Mouse (Mus musculus): ENCODE results near the gene Ubac1. TPM values are rescaled to one million over a fixed set of nuclear protein-coding genes. Genes with fewer than 3 reads are reported as not detected.

Ubac1 gene
- polyA plus RNA-seq, 1 experiment from 2014 or later, result 144 TPM

DNA sequence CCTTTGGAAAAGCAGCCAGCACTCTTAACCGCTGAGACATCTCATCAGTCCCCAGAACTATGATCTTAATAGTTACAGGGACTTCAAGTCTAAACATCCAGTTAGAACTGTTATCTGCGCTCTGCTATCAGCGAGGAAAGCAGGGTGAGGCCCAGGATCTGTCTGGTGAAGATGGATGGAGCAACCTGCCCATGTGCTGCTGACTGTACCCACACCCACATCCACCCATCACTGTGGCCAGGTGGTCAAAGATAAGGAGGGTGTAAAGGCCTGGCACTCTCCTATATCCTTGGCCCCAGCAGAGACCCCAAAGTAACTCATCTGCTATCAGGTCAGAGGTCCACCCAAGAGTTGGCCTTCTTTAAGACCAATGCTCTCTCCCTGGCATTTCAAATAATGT is 7.9 kb downstream of the Ubac1 start:
- ATAC-seq, result no peak
- no peaks in the 10 kb centered on the region for H3K27me3 ChIP-seq (ENCODE audit: control insufficient read depth, insufficient read depth, low read depth, low read length)
- H3K4me2 ChIP-seq (ENCODE audit: low read length), result no peak overlapping the region
- H3K9ac ChIP-seq (ENCODE audit: low read depth, low read length), result no peak overlapping the region
- no peak overlapping the region for H3K27ac ChIP-seq (ENCODE audit: low read length)
- H3K9me3 ChIP-seq (replicated peaks; ENCODE audit: control insufficient read depth, low read length, poor library complexity, severe bottlenecking), result no peaks in the 10 kb centered on the region
- no peak overlapping the region for H3K4me3 ChIP-seq (ENCODE audit: low read depth, low read length)
- H3K4me1 ChIP-seq (ENCODE audit: control insufficient read depth, insufficient read depth, low read length), result peaks cover 8% of the 10 kb centered on the region
- H3K36me3 ChIP-seq (ENCODE audit: control insufficient read depth, insufficient read depth, low read length), result peaks cover 29% of the 10 kb centered on the region
- WGBS, result 99% methylated on average over 3 of the region's 3 CpGs

DNA sequence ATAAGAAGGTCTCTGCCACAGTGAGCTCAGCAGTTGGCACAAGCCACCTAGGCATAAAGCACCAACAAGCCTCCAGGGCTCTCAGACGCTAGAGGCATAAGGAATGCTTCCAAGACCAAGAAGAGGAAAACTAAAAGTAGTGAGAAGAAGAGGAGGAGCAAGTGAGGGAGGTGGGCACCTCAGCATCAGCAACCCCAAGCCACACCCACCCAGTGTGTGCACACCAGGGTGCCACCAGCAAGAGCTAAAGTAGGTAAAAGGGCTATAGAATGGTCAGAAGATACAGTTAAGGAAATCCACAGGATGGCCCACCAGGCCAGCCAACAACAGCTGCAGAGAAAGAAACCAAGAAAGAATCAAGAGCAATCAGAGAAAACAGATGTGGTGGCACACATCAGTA is 10.1 kb downstream of the Ubac1 start:
- ATAC-seq, result no peak
- Histone ChIP-seq H3K4me2 (ENCODE audit: low read length) (no peak overlapping the region), H3K36me3 (ENCODE audit: control insufficient read depth, insufficient read depth, low read length) (peaks cover 35% of the 10 kb centered on the region), H3K4me1 (ENCODE audit: control insufficient read depth, insufficient read depth, low read length) (no peaks in the 10 kb centered on the region), H3K9ac (ENCODE audit: low read depth, low read length) (no peak overlapping the region), H3K9me3 (replicated peaks; ENCODE audit: control insufficient read depth, low read length, poor library complexity, severe bottlenecking) (no peaks in the 10 kb centered on the region), H3K4me3 (ENCODE audit: low read depth, low read length) (no peak overlapping the region), H3K27ac (ENCODE audit: low read length) (no peak overlapping the region), H3K27me3 (ENCODE audit: control insufficient read depth, insufficient read depth, low read depth, low read length) (no peaks in the 10 kb centered on the region)
- 78% methylated on average over 1 of the region's 1 CpGs for WGBS

DNA sequence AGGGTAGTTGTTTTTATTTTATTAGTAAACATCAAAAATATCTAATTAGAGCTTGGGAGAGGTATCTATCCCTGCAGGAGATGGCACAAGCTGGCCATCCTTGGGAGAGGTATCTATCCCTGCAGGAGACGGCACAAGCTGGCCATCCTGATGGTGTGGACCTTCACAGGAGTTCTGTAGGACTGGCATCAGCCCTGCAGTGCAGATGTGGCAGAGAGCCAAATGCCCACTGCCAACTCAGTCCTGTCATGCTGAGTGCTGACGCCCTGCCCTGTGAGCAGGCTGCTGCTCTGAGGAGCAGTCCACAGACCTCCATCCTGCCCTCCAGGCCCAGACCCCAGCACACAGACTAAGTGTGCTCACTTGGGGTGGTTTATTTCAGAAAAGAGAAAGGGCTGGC is 19.5 kb downstream of the Ubac1 start:
- Histone ChIP-seq H3K4me1 (ENCODE audit: control insufficient read depth, insufficient read depth, low read length) (no peaks in the 10 kb centered on the region), H3K36me3 (ENCODE audit: control insufficient read depth, insufficient read depth, low read length) (peaks cover 31% of the 10 kb centered on the region), H3K4me2 (ENCODE audit: low read length) (no peak overlapping the region), H3K9ac (ENCODE audit: low read depth, low read length) (no peak overlapping the region), H3K9me3 (replicated peaks; ENCODE audit: control insufficient read depth, low read length, poor library complexity, severe bottlenecking) (no peaks in the 10 kb centered on the region), H3K27ac (ENCODE audit: low read length) (no peak overlapping the region), H3K4me3 (ENCODE audit: low read depth, low read length) (no peak overlapping the region), H3K27me3 (ENCODE audit: control insufficient read depth, insufficient read depth, low read depth, low read length) (no peaks in the 10 kb centered on the region)
- 71% methylated on average over 2 of the region's 2 CpGs for WGBS
- ATAC-seq, result no peak

DNA sequence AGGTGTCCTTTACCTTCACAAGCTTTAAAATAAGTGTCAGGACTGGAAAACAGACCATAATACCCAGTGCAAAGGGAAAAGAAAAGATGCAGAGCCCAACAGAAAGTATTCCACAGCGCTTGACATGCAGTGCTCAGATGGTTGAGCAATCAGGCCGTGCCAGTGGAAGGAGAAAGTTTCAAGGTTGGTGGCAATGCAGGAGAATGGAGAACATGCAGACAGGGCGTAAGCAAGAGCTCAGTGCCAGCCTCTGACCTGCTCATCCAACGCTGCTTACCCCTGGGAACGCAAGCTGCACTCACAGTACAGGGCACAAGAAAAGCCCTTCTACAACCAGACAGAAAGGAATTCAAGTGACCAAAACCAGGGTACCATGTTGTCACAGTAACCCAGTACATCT is 20.4 kb downstream of the Ubac1 start:
- Histone ChIP-seq H3K27me3 (ENCODE audit: control insufficient read depth, insufficient read depth, low read depth, low read length) (no peaks in the 10 kb centered on the region), H3K4me1 (ENCODE audit: control insufficient read depth, insufficient read depth, low read length) (no peaks in the 10 kb centered on the region), H3K9ac (ENCODE audit: low read depth, low read length) (no peak overlapping the region), H3K4me2 (ENCODE audit: low read length) (no peak overlapping the region), H3K36me3 (ENCODE audit: control insufficient read depth, insufficient read depth, low read length) (peaks cover 31% of the 10 kb centered on the region), H3K9me3 (replicated peaks; ENCODE audit: control insufficient read depth, low read length, poor library complexity, severe bottlenecking) (no peaks in the 10 kb centered on the region), H3K4me3 (ENCODE audit: low read depth, low read length) (no peak overlapping the region), H3K27ac (ENCODE audit: low read length) (no peak overlapping the region)
- 90% methylated on average over 5 of the region's 5 CpGs for WGBS
- ATAC-seq, result no peak

GRCm38 (mm10) chr2:25997716-25998115 is 23.8 kb downstream of the Ubac1 start:
- Histone ChIP-seq H3K9me3 (replicated peaks; ENCODE audit: control insufficient read depth, low read length, poor library complexity, severe bottlenecking) (no peaks in the 10 kb centered on the region), H3K27ac (ENCODE audit: low read length) (no peak overlapping the region), H3K9ac (ENCODE audit: low read depth, low read length) (no peak overlapping the region), H3K4me1 (ENCODE audit: control insufficient read depth, insufficient read depth, low read length) (no peaks in the 10 kb centered on the region), H3K36me3 (ENCODE audit: control insufficient read depth, insufficient read depth, low read length) (peaks cover 23% of the 10 kb centered on the region), H3K4me3 (ENCODE audit: low read depth, low read length) (no peak overlapping the region), H3K4me2 (ENCODE audit: low read length) (no peak overlapping the region), H3K27me3 (ENCODE audit: control insufficient read depth, insufficient read depth, low read depth, low read length) (no peaks in the 10 kb centered on the region)
- WGBS, result 94% methylated on average over 3 of the region's 3 CpGs
- no peak for ATAC-seq

- Histone ChIP-seq H3K36me3 (ENCODE audit: control insufficient read depth, insufficient read depth, low read length) (peaks cover 16% of the 10 kb centered on the region), H3K4me1 (ENCODE audit: control insufficient read depth, insufficient read depth, low read length) (no peaks in the 10 kb centered on the region), H3K9ac (ENCODE audit: low read depth, low read length) (no peak overlapping the region), H3K9me3 (replicated peaks; ENCODE audit: control insufficient read depth, low read length, poor library complexity, severe bottlenecking) (no peaks in the 10 kb centered on the region), H3K4me2 (ENCODE audit: low read length) (no peak overlapping the region), H3K27ac (ENCODE audit: low read length) (no peak overlapping the region), H3K27me3 (ENCODE audit: control insufficient read depth, insufficient read depth, low read depth, low read length) (no peaks in the 10 kb centered on the region), H3K4me3 (ENCODE audit: low read depth, low read length) (no peak overlapping the region)
- ATAC-seq, result no peak
- WGBS, result 90% methylated on average over 3 of the region's 3 CpGs
Measured at GRCm38 (mm10) chr2:25994791-25995190, 26.8 kb downstream of the Ubac1 start.

DNA sequence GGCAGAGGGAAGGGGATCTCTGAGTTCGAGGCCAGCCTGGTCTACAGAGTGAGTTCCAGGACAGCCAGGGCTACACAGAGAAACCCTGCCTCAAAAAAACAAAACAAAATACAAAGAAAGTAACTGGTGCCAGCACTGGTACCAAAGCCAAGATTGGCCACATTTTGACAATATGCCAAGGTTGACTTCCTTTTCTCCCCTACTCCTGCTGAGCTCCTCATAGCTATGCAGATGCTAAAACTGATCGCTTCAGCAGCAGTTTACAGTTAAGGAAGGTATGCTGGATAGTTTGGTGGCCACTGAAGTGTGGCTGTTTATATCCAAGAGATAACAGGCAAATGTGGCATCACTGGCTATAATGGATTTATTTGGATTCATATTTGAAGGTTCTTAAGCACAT is 29.3 kb downstream of the Ubac1 start:
- H3K4me2 ChIP-seq (ENCODE audit: low read length), result no peak overlapping the region
- no peak for ATAC-seq
- no peak overlapping the region for H3K27ac ChIP-seq (ENCODE audit: low read length)
- no peak overlapping the region for H3K9ac ChIP-seq (ENCODE audit: low read depth, low read length)
- 80% methylated on average over 2 of the region's 2 CpGs for WGBS
- H3K27me3 ChIP-seq (ENCODE audit: control insufficient read depth, insufficient read depth, low read depth, low read length), result no peaks in the 10 kb centered on the region
- peaks cover 3% of the 10 kb centered on the region for H3K36me3 ChIP-seq (ENCODE audit: control insufficient read depth, insufficient read depth, low read length)
- H3K4me3 ChIP-seq (ENCODE audit: low read depth, low read length), result no peak overlapping the region
- no peaks in the 10 kb centered on the region for H3K4me1 ChIP-seq (ENCODE audit: control insufficient read depth, insufficient read depth, low read length)
- H3K9me3 ChIP-seq (replicated peaks; ENCODE audit: control insufficient read depth, low read length, poor library complexity, severe bottlenecking), result no peaks in the 10 kb centered on the region

- WGBS, result 96% methylated on average over 1 of the region's 1 CpGs
Measured at GRCm38 (mm10) chr2:25989651-25990050, 31.9 kb downstream of the Ubac1 start.

GRCm38 (mm10) chr2:25987817-25988216 is 33.7 kb downstream of the Ubac1 start:
- Histone ChIP-seq H3K9me3 (replicated peaks; ENCODE audit: control insufficient read depth, low read length, poor library complexity, severe bottlenecking) (no peaks in the 10 kb centered on the region), H3K4me1 (ENCODE audit: control insufficient read depth, insufficient read depth, low read length) (peaks cover 10% of the 10 kb centered on the region), H3K9ac (ENCODE audit: low read depth, low read length) (no peak overlapping the region), H3K4me3 (ENCODE audit: low read depth, low read length) (no peak overlapping the region), H3K36me3 (ENCODE audit: control insufficient read depth, insufficient read depth, low read length) (no peaks in the 10 kb centered on the region), H3K27me3 (ENCODE audit: control insufficient read depth, insufficient read depth, low read depth, low read length) (no peaks in the 10 kb centered on the region), H3K27ac (ENCODE audit: low read length) (no peak overlapping the region), H3K4me2 (ENCODE audit: low read length) (no peak overlapping the region)
- ATAC-seq, result no peak
- WGBS, result 89% methylated on average over 6 of the region's 6 CpGs

More at GRCm38 (mm10) chr2:25989651-25990050, 31.9 kb downstream of the Ubac1 start:
- Histone ChIP-seq H3K9me3 (replicated peaks; ENCODE audit: control insufficient read depth, low read length, poor library complexity, severe bottlenecking) (no peaks in the 10 kb centered on the region), H3K9ac (ENCODE audit: low read depth, low read length) (no peak overlapping the region), H3K4me2 (ENCODE audit: low read length) (no peak overlapping the region), H3K27me3 (ENCODE audit: control insufficient read depth, insufficient read depth, low read depth, low read length) (no peaks in the 10 kb centered on the region), H3K4me1 (ENCODE audit: control insufficient read depth, insufficient read depth, low read length) (peaks cover 4% of the 10 kb centered on the region; the same call in 1 of the 2 replicates), H3K4me3 (ENCODE audit: low read depth, low read length) (no peak overlapping the region), H3K27ac (ENCODE audit: low read length) (no peak overlapping the region), H3K36me3 (ENCODE audit: control insufficient read depth, insufficient read depth, low read length) (no peaks in the 10 kb centered on the region)
- no peak for ATAC-seq

- Histone ChIP-seq H3K36me3 (ENCODE audit: control insufficient read depth, insufficient read depth, low read length) (no peaks in the 10 kb centered on the region), H3K4me3 (ENCODE audit: low read depth, low read length) (no peak overlapping the region), H3K27me3 (ENCODE audit: control insufficient read depth, insufficient read depth, low read depth, low read length) (no peaks in the 10 kb centered on the region), H3K4me1 (ENCODE audit: control insufficient read depth, insufficient read depth, low read length) (peaks cover 14% of the 10 kb centered on the region), H3K4me2 (ENCODE audit: low read length) (no peak overlapping the region), H3K27ac (ENCODE audit: low read length) (no peak overlapping the region), H3K9me3 (replicated peaks; ENCODE audit: control insufficient read depth, low read length, poor library complexity, severe bottlenecking) (no peaks in the 10 kb centered on the region), H3K9ac (ENCODE audit: low read depth, low read length) (no peak overlapping the region)
- WGBS, result 67% methylated on average over 5 of the region's 5 CpGs
- ATAC-seq, result no peak
Measured at GRCm38 (mm10) chr2:25986601-25987000, 34.9 kb downstream of the Ubac1 start.
